Mouse (Mus musculus): ENCODE measurements at regions not wholly inside any gene's neighbourhood (a gene's known extent, or its start where the extent isn't known, plus 50 kb on each side); places are given as distances from the start of the nearest gene placed in this dataset.
"Not testable (repeated sequence)": the region's sequence is repeated elsewhere in the genome, so short reads cannot be mapped to it uniquely, and the experiment has no call there.

DNA sequence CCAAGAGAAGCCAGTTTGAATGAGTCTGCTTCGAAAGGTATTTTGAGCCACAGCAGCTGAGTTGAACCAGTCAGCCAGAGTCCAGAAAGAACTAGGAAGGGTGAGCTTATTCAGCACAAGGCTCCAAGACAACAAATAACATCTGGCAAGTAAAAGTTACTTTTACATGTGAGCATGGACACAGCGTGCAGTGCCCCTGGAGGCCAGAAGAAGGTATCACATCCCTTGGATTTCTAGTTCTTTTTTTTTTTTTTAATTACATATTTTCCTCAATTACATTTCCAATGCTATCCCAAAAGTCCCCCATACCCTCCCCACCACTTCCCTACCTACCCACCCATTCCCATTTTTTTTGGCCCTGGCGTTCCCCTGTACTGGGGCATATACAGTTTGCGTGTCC lies 367.4 kb downstream of the Gm9008 start:
- WGBS: 88% methylated on average over 4 of the region's 4 CpGs
- H3K4me3 ChIP-seq (replicated peaks; ENCODE audit: low read length); H3K36me3 ChIP-seq (ENCODE audit: control insufficient read depth, insufficient read depth): not testable (repeated sequence)

DNA sequence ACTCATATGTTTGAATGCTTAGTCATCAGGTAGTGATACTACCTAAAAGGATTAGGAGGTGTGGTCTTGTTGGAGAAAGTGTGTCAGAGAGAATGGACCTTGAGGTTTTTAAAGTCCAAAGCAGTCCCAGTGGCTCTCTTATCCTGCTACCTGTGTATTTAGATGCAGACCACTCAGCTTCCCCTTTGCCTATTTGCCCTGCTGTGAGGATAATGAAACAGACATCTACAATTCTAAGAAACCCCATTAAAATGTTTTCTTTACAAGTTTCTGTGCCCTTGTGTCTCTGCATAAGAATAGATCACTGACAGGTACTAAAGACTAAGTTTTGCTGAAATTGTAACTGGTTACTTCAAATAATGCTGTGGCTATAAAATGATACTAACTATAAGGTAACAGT lies 381.8 kb downstream of the Gm9008 start:
- H3K9ac ChIP-seq (replicated peaks; ENCODE audit: low read depth, low read length): no peak overlapping the region
- no peaks in the 10 kb centered on the region for H3K27me3 ChIP-seq (replicated peaks; ENCODE audit: control insufficient read depth, insufficient read depth, low read length)
- no peak for ATAC-seq
- H3K4me3 ChIP-seq (replicated peaks; ENCODE audit: low read length): no peak overlapping the region
- H3K27ac ChIP-seq (ENCODE audit: low read length): no peak overlapping the region
- no peaks in the 10 kb centered on the region for H3K9me3 ChIP-seq (ENCODE audit: control insufficient read depth, low read length)
- H3K4me2 ChIP-seq (ENCODE audit: low read length): no peak overlapping the region
- no peaks in the 10 kb centered on the region for H3K4me1 ChIP-seq (replicated peaks; ENCODE audit: control insufficient read depth, insufficient read depth, low read length)
- H3K36me3 ChIP-seq (ENCODE audit: control insufficient read depth, insufficient read depth): no peaks in the 10 kb centered on the region

More for the DNA sequence above, 367.4 kb downstream of the Gm9008 start:
- not testable (repeated sequence) for H3K27ac ChIP-seq (ENCODE audit: low read length); H3K4me1 ChIP-seq (replicated peaks; ENCODE audit: control insufficient read depth, insufficient read depth, low read length); H3K27me3 ChIP-seq (replicated peaks; ENCODE audit: control insufficient read depth, insufficient read depth, low read length); H3K9me3 ChIP-seq (ENCODE audit: control insufficient read depth, low read length); ATAC-seq; H3K4me2 ChIP-seq (ENCODE audit: low read length); H3K9ac ChIP-seq (replicated peaks; ENCODE audit: low read depth, low read length)

DNA sequence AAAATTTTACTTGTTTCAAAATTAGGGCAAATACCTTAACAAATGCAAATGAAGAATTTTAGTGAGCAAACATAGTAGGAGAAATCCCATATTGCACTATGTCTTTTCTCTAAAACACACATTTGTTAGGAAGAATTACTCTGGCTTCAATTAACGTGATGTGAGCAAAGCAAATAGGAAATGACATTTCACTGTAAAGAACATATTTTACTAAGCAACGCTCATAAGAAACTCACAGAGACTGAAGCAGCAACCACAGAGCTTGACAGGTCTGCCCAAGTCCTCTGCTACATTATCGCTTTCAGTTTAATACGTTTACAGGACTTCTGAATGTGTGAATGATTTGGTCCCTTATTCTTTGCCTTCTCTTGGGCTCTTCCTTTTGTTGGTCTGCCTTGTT lies 383.2 kb downstream of the Gm9008 start:
- Histone ChIP-seq H3K9me3 (ENCODE audit: control insufficient read depth, low read length) (no peaks in the 10 kb centered on the region), H3K36me3 (ENCODE audit: control insufficient read depth, insufficient read depth) (no peaks in the 10 kb centered on the region), H3K4me2 (ENCODE audit: low read length) (no peak overlapping the region), H3K9ac (replicated peaks; ENCODE audit: low read depth, low read length) (no peak overlapping the region), H3K4me3 (replicated peaks; ENCODE audit: low read length) (no peak overlapping the region), H3K27ac (ENCODE audit: low read length) (no peak overlapping the region), H3K4me1 (replicated peaks; ENCODE audit: control insufficient read depth, insufficient read depth, low read length) (no peaks in the 10 kb centered on the region), H3K27me3 (replicated peaks; ENCODE audit: control insufficient read depth, insufficient read depth, low read length) (no peaks in the 10 kb centered on the region)
- 86% methylated on average over 4 of the region's 4 CpGs for WGBS
- no peak for ATAC-seq

DNA sequence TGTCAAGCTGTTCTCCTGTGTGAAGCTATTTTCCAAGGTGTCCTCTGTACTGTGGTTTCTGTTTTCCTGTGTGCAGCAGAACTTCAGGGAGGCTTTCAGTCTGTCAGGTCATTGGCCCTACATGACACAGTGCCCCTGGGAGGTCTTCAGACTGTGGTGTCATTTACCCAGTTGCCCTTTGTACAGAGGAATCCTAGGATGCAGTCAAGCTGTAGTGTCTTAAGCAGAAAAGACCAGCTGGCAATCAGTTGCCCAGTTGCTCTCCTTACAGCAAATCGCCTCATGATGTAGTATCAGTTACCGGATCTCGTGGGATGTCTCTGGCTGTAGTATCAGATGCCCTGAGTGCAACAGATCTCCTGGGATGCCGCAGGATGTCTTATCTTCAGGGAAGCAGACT lies 432.2 kb downstream of the Gm9008 start:
- no peak overlapping the region for H3K4me3 ChIP-seq (replicated peaks; ENCODE audit: low read length)
- no peak for ATAC-seq
- no peaks in the 10 kb centered on the region for H3K36me3 ChIP-seq (ENCODE audit: control insufficient read depth, insufficient read depth)
- no peak overlapping the region for H3K4me2 ChIP-seq (ENCODE audit: low read length)
- H3K9ac ChIP-seq (replicated peaks; ENCODE audit: low read depth, low read length): no peak overlapping the region
- 88% methylated on average over 4 of the region's 4 CpGs for WGBS
- H3K4me1 ChIP-seq (replicated peaks; ENCODE audit: control insufficient read depth, insufficient read depth, low read length): no peaks in the 10 kb centered on the region
- H3K27ac ChIP-seq (ENCODE audit: low read length): no peak overlapping the region
- H3K27me3 ChIP-seq (replicated peaks; ENCODE audit: control insufficient read depth, insufficient read depth, low read length): no peaks in the 10 kb centered on the region
- no peaks in the 10 kb centered on the region for H3K9me3 ChIP-seq (ENCODE audit: control insufficient read depth, low read length)

DNA sequence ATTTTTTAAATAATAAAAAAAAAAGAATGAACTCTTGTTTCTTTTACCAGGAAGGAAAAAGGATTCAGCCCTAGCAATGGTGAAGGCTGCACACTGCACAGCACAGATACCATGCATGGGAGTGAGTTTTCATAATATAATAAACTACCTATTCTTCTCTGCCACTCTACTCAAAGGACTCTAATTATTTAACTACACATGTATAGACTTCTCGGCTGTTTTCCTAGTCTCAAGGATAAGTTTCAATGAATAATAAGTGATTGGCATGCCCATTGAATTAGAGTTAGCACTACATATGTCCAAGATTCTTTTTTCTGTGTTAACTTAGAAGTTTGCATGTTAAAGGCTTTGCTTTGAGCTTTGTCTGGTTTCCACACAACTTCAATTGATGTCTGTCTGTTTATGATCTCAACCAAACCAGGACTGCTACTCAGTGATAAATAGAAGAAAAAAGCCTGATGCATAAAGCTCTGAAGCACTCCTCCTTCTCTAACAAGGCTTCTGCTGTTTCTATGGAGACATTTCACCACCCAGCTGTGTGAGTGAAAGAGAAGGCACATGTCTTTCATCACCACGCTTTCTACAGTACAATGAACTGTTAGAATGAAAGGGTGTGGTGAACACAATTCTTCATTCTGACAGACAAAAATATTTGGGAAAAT lies 444.8 kb downstream of the Gm9008 start:
- ATAC-seq: peak; percentile 87
- Histone ChIP-seq H3K36me3 (ENCODE audit: control insufficient read depth, insufficient read depth) (no peaks in the 10 kb centered on the region), H3K27me3 (replicated peaks; ENCODE audit: control insufficient read depth, insufficient read depth, low read length) (no peaks in the 10 kb centered on the region), H3K27ac (ENCODE audit: low read length) (no peak overlapping the region; the same call in 1 of the 2 replicates), H3K4me1 (replicated peaks; ENCODE audit: control insufficient read depth, insufficient read depth, low read length) (no peaks in the 10 kb centered on the region; the same call in 1 of the 2 replicates), H3K9me3 (ENCODE audit: control insufficient read depth, low read length) (no peaks in the 10 kb centered on the region), H3K4me3 (replicated peaks; ENCODE audit: low read length) (no peak overlapping the region), H3K9ac (replicated peaks; ENCODE audit: low read depth, low read length) (no peak overlapping the region), H3K4me2 (ENCODE audit: low read length) (no peak overlapping the region)
- WGBS: 5% methylated on average over 2 of the region's 2 CpGs

DNA sequence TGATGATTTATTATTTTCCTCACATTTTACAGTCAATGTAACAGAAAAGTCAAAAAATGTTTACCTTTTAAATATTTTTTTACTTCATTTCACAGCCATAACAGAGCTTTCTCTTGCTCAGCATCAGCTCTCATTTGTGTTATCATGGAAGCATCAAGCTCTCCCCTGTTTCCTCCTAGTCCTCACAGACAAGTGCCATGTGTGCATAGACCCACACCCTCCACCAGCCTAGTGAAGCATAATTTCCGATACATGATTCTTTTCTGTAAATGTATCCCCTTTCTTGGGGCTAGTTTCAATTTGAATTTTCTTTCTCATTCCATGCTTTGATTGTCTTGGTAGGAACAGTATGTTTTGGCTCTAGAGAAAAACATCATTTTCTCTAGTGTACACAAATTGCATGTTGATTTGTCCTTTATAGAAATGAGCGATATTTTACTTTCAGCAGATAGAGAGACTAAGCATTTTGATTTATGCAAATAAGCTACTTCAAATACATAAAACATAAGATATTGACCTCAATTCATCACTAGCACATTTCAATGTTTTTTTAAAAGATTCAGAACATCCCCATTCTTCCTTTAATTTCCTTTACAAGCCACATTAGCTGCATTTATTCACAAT lies 489.7 kb downstream of the Gm9008 start:
- no peaks in the 10 kb centered on the region for H3K4me1 ChIP-seq (replicated peaks; ENCODE audit: control insufficient read depth, insufficient read depth, low read length)
- no peaks in the 10 kb centered on the region for H3K36me3 ChIP-seq (ENCODE audit: control insufficient read depth, insufficient read depth)
- H3K27me3 ChIP-seq (replicated peaks; ENCODE audit: control insufficient read depth, insufficient read depth, low read length): no peaks in the 10 kb centered on the region
- no peak overlapping the region for H3K4me3 ChIP-seq (replicated peaks; ENCODE audit: low read length)
- H3K9me3 ChIP-seq (ENCODE audit: control insufficient read depth, low read length): no peaks in the 10 kb centered on the region
- no peak overlapping the region for H3K9ac ChIP-seq (replicated peaks; ENCODE audit: low read depth, low read length)
- no peak overlapping the region for H3K27ac ChIP-seq (ENCODE audit: low read length)
- peak; percentile 65 for ATAC-seq
- H3K4me2 ChIP-seq (ENCODE audit: low read length): no peak overlapping the region
- WGBS: 51% methylated on average over 2 of the region's 2 CpGs

Data from forebrain, embryonic 16.5 days (tissue).